In the genomic region with DNA sequence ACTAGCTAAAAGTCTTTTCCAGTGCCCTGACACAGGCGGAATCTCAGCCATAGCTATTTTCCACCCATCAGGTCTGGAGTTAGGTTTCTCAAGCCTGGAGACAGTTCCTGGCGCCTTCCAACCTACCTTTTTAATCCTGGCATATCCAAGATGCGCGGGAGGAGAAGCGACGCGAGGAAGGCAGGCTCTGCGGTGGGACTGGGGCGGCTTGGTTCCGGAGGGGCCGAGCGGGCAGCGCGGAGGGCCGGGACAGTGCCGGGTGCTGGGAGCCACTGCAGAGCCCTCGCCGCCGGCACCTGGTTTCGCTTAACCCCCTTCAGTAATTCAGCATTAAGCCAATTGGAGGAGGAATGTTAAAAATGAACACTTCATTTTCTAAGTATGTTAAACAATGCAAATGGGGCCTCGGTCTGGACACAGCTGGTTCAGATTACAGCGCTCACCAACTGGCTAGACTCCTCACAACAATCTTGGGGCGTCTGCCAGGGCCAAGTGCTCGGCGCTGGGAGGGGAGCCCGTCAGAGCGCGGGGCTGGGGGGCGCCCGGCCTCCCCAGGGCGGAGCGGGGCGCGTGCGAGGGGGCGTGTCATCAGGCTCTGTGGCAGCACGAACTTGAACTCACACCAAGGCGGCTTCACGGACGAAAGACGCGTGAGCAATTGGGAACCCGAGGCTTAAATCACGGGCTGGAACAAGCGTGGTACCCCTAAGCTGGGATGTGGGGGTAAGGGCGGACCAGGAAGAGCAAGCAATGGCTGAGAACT, we compare ENCODE assay signal across 9 mouse cellular contexts. TPM values are rescaled to one million over a fixed set of nuclear protein-coding genes. Genes with fewer than 3 reads are reported as not detected.
A peak's percentile ranks its signal among the peaks of the same experiment; 100 is the strongest.
DNase-seq lines count a peak whose midpoint lies in the region; ATAC-seq and TF ChIP-seq lines count a peak whose summit lies in the region.
"Had no signal": no experiment of that assay in that cellular context is flagged by ENCODE, and none has a peak within 500 bp of the region (broad histone marks: within the 10 kb centered on the region; RNA-seq: fewer than 3 reads in every experiment).

Fbln5 (minus strand) TSS at position 448 of the 763 bp plus-strand sequence.

- peaks cover 16% of the 10 kb centered on the region for H3K4me1 ChIP-seq in cerebellum, adult 2 months (ENCODE audit: control insufficient read depth, insufficient read depth, low read length)
- H3K4me1 ChIP-seq in hindbrain, embryonic 16.5 days (ENCODE audit: control insufficient read depth, insufficient read depth, low read depth, low read length): peaks cover 6% of the 10 kb centered on the region; the same call in 1 of the 2 replicates
- peaks cover 26% of the 10 kb centered on the region for H3K4me1 ChIP-seq in limb, embryonic 14.5 days (ENCODE audit: control insufficient read depth, insufficient read depth, low read length)
- peaks cover 16% of the 10 kb centered on the region for H3K4me1 ChIP-seq in midbrain, embryonic 13.5 days (replicated peaks)
- peaks cover 14% of the 10 kb centered on the region for H3K4me1 ChIP-seq in testis, adult 2 months (ENCODE audit: control insufficient read depth, insufficient read depth, low read length)

- H3K36me3 ChIP-seq in hindbrain, embryonic 16.5 days (ENCODE audit: control insufficient read depth, insufficient read depth, low read length): no peaks in the 10 kb centered on the region
- no peaks in the 10 kb centered on the region for H3K36me3 ChIP-seq in limb, embryonic 14.5 days (ENCODE audit: control insufficient read depth, insufficient read depth, low read length)
- H3K36me3 ChIP-seq in midbrain, embryonic 13.5 days: no peaks in the 10 kb centered on the region
- no peaks in the 10 kb centered on the region for H3K36me3 ChIP-seq in testis, adult 2 months (ENCODE audit: control insufficient read depth, insufficient read depth, low read length)

- peak within 1 kb of the TSS; percentile 99 for H3K4me2 ChIP-seq in hindbrain, embryonic 16.5 days (ENCODE audit: low read length)
- peak within 1 kb of the TSS; percentile 73 for H3K4me2 ChIP-seq in limb, embryonic 14.5 days (replicated peaks; ENCODE audit: low read depth, low read length, severe bottlenecking)
- H3K4me2 ChIP-seq in midbrain, embryonic 13.5 days (replicated peaks): peak within 1 kb of the TSS; percentile 95

- H3K9ac ChIP-seq in hindbrain, embryonic 16.5 days (ENCODE audit: low read depth, low read length): peak within 1 kb of the TSS; percentile 64
- peak within 1 kb of the TSS; percentile 67 for H3K9ac ChIP-seq in limb, embryonic 14.5 days (ENCODE audit: low read depth, low read length, severe bottlenecking)
- peak within 1 kb of the TSS; percentile 68 for H3K9ac ChIP-seq in midbrain, embryonic 13.5 days (replicated peaks)

- ATAC-seq in hindbrain, embryonic 16.5 days: peak; percentile 78
- peak; percentile 90 for ATAC-seq in limb, embryonic 14.5 days (ENCODE audit: low FRiP score, low read depth)
- ATAC-seq in midbrain, embryonic 13.5 days: peak; percentile 83

- intact Hi-C loops in gastrocnemius, postnatal 14 days (cut with DNase I; ENCODE audit: low total_unique reads): no loop called here

- H3K9me3 ChIP-seq in hindbrain, embryonic 16.5 days (ENCODE audit: control insufficient read depth, low read length): no peaks in the 10 kb centered on the region
- H3K9me3 ChIP-seq in limb, embryonic 14.5 days (ENCODE audit: control insufficient read depth, low read length): no peaks in the 10 kb centered on the region
- H3K9me3 ChIP-seq in midbrain, embryonic 13.5 days: no peaks in the 10 kb centered on the region

- TF ChIP-seq CTCF in cerebellum, adult 2 months (IDR thresholded peaks at IDR 0.05; ENCODE audit: borderline replicate concordance, insufficient read depth, low read depth, low read length): no peak
- TF ChIP-seq CTCF in testis, adult 2 months (IDR thresholded peaks at IDR 0.05; ENCODE audit: control insufficient read depth, insufficient read depth, insufficient replicate concordance, low read depth, low read length): no peak

- peak in 1 of 2 experiments; percentile 31 for DNase-seq in cerebellum, adult 2 months
- no peak for DNase-seq in cerebellum, adult 11 months
- peak; percentile 36 for DNase-seq in brain, adult 2 months (ENCODE audit: low read depth, low spot score)
- DNase-seq in gastrocnemius, postnatal 14 days: peak; percentile 75
- DNase-seq in limb, embryonic 14.5 days (ENCODE audit: low spot score): peak; percentile 88

- H3K4me3 ChIP-seq in cerebellum, adult 2 months (replicated peaks; ENCODE audit: insufficient read depth, low read depth, low read length): peak within 1 kb of the TSS; percentile 50
- peak within 1 kb of the TSS; percentile 53 for H3K4me3 ChIP-seq in hindbrain, embryonic 16.5 days (ENCODE audit: low read length)
- H3K4me3 ChIP-seq in limb, embryonic 14.5 days (replicated peaks; ENCODE audit: low read length): peak within 1 kb of the TSS; percentile 57
- H3K4me3 ChIP-seq in midbrain, embryonic 13.5 days (replicated peaks): peak within 1 kb of the TSS; percentile 49
- peak within 1 kb of the TSS; percentile 78 for H3K4me3 ChIP-seq in testis, adult 2 months (ENCODE audit: control insufficient read depth, low read depth, low read length)

- no peak for TF ChIP-seq POLR2A in cerebellum, adult 2 months (IDR thresholded peaks at IDR 0.05; ENCODE audit: borderline replicate concordance, insufficient read depth, low read length)
- TF ChIP-seq POLR2A in limb, embryonic 14.5 days (IDR thresholded peaks at IDR 0.05; ENCODE audit: borderline replicate concordance, extremely low read depth, insufficient read depth, insufficient read length): no peak
- TF ChIP-seq POLR2A in testis, adult 2 months (IDR thresholded peaks at IDR 0.05; ENCODE audit: control insufficient read depth, low read depth, low read length): no peak

- H3K27ac ChIP-seq in cerebellum, adult 2 months (ENCODE audit: insufficient read depth, low read length): no peak within 1 kb of the TSS
- no peak within 1 kb of the TSS for H3K27ac ChIP-seq in hindbrain, embryonic 16.5 days (ENCODE audit: low read depth, low read length)
- H3K27ac ChIP-seq in limb, embryonic 14.5 days (replicated peaks; ENCODE audit: low read depth, low read length): peak within 1 kb of the TSS; percentile 95
- no peak within 1 kb of the TSS for H3K27ac ChIP-seq in midbrain, embryonic 13.5 days
- H3K27ac ChIP-seq in testis, adult 2 months (ENCODE audit: control insufficient read depth, insufficient read depth, low read depth, low read length): no peak within 1 kb of the TSS

- WGBS in cerebellum, adult 2 months: 3% methylated on average over 46 of the region's 46 CpGs
- under 1% methylated on average over 46 of the region's 46 CpGs for WGBS in hindbrain, embryonic 16.5 days
- under 1% methylated on average over 46 of the region's 46 CpGs for WGBS in limb, embryonic 14.5 days
- under 1% methylated on average over 46 of the region's 46 CpGs for WGBS in midbrain, embryonic 13.5 days

- peaks cover 1% of the 10 kb centered on the region; the same call in 1 of the 2 replicates for H3K27me3 ChIP-seq in cerebellum, adult 2 months (ENCODE audit: control insufficient read depth, insufficient read depth, low read length)
- H3K27me3 ChIP-seq in hindbrain, embryonic 16.5 days (replicated peaks; ENCODE audit: control insufficient read depth, insufficient read depth, low read length): 0 out of 2 replicates have a peak, but pooled peaks cover 3% of the 10 kb centered on the region
- no peaks in the 10 kb centered on the region for H3K27me3 ChIP-seq in limb, embryonic 14.5 days (ENCODE audit: control insufficient read depth, insufficient read depth, low read length)
- H3K27me3 ChIP-seq in midbrain, embryonic 13.5 days: peaks cover 33% of the 10 kb centered on the region
- H3K27me3 ChIP-seq in testis, adult 2 months (ENCODE audit: control insufficient read depth, insufficient read depth, low read length): no peaks in the 10 kb centered on the region; the same call in 1 of the 2 replicates

RNA-seq across cellular contexts. Expression of gene Fbln5, which starts in this region (rescaled TPM):
- polyA plus RNA-seq in cerebellum, adult 2 months (2012; rRNA removed): 8.2 and 8.9 TPM in 2 replicates
- 10 to 100 TPM; 34.2 to 39.6 TPM for total RNA-seq in gastrocnemius, postnatal 14 days (2021)
- polyA plus RNA-seq in hindbrain, embryonic 16.5 days (2015; fragmentation: Nextera tagmentation; extraction: Ambion mirVana): 18.4 and 21.0 TPM in 2 replicates
- 112 and 145 TPM in 2 replicates for polyA plus RNA-seq in limb, embryonic 14.5 days (2012; rRNA removed)
- 164 and 177 TPM in 2 replicates for polyA plus RNA-seq in limb, embryonic 14.5 days (2014; fragmentation: Nextera tagmentation; extraction: Ambion mirVana)
- 2.4 and 3.4 TPM in 2 replicates for polyA plus RNA-seq in midbrain, embryonic 13.5 days (2015; fragmentation: Nextera tagmentation; extraction: Ambion mirVana)
- 7.9 and 8.8 TPM in 2 replicates for polyA plus RNA-seq in testis, adult 2 months (2012; rRNA removed)
- total RNA-seq: neutrophil, adult 5-6 weeks had no signal
